ENCODE assay signal across 19 mouse cellular contexts in genomic region chr7:130812407-130812806, GRCm38 (mm10). TPM values are rescaled to one million over a fixed set of nuclear protein-coding genes. Genes with fewer than 3 reads are reported as not detected.
A peak's percentile ranks its signal among the peaks of the same experiment; 100 is the strongest.
DNase-seq lines count a peak whose midpoint lies in the region; ATAC-seq and TF ChIP-seq lines count a peak whose summit lies in the region.
"Had no signal": no experiment of that assay in that cellular context is flagged by ENCODE, and none has a peak within 500 bp of the region (broad histone marks: within the 10 kb centered on the region; RNA-seq: fewer than 3 reads in every experiment).

No protein-coding gene starts in this region.

- peak overlapping the region; percentile 31 for H3K4me2 ChIP-seq in heart, embryonic 11.5 days
- H3K4me2 ChIP-seq in liver, embryonic 12.5 days: peak overlapping the region; percentile 34; the same call in 1 of the 2 replicates
- H3K4me2 ChIP-seq: stomach, embryonic 15.5 days had no signal

- H3K4me1 ChIP-seq in heart, embryonic 11.5 days (ENCODE audit: control insufficient read depth, insufficient read depth, low read length): no peaks in the 10 kb centered on the region
- no peaks in the 10 kb centered on the region; the same call in 1 of the 2 replicates for H3K4me1 ChIP-seq in bone marrow, adult 2 months (ENCODE audit: control insufficient read depth, insufficient read depth, low read length)
- H3K4me1 ChIP-seq in liver, embryonic 12.5 days: no peaks in the 10 kb centered on the region
- H3K4me1 ChIP-seq: megakaryocyte, embryonic 14.5 days had no signal

- no peak for TF ChIP-seq POLR2A in bone marrow, adult 2 months (IDR thresholded peaks at IDR 0.05; ENCODE audit: borderline replicate concordance, control insufficient read depth, low read depth, low read length)

- H3K27ac ChIP-seq in heart, embryonic 11.5 days (ENCODE audit: low read depth, low read length): no peak overlapping the region
- H3K27ac ChIP-seq in bone marrow, adult 2 months (ENCODE audit: control insufficient read depth, insufficient read depth, low read depth, low read length, poor library complexity): no peak overlapping the region
- H3K27ac ChIP-seq in liver, embryonic 12.5 days: no peak overlapping the region
- H3K27ac ChIP-seq: kidney, postnatal 0 days; stomach, embryonic 15.5 days had no signal

- H3K4me3 ChIP-seq in heart, embryonic 11.5 days (ENCODE audit: low read depth, low read length): no peak overlapping the region
- peak overlapping the region; percentile 22 for H3K4me3 ChIP-seq in bone marrow, adult 2 months (replicated peaks; ENCODE audit: control insufficient read depth, low read depth, low read length)
- no peak overlapping the region for H3K4me3 ChIP-seq in liver, embryonic 12.5 days
- H3K4me3 ChIP-seq: megakaryocyte, embryonic 14.5 days; stomach, embryonic 15.5 days had no signal

- H3K9ac ChIP-seq in heart, embryonic 11.5 days (ENCODE audit: low read depth, low read length): no peak overlapping the region
- H3K9ac ChIP-seq in liver, embryonic 12.5 days: no peak overlapping the region
- H3K9ac ChIP-seq: forebrain, postnatal 0 days; stomach, embryonic 15.5 days had no signal

- no peak for DNase-seq in heart, adult 18-20 months
- peak; percentile 47 for DNase-seq in CD4-positive, CD25-positive, alpha-beta regulatory T cell, adult 2 months (ENCODE audit: low read depth, low spot score)
- DNase-seq in urinary bladder, postnatal 14 days (ENCODE audit: low spot score): no peak
- DNase-seq in cerebellum, adult 18-20 months: no peak
- DNase-seq in layer of hippocampus, adult 9-11 months: no peak
- DNase-seq: forebrain, postnatal 0 days; gastrocnemius, postnatal 36 days; heart, postnatal 4 days; layer of hippocampus, postnatal 36 days; retina, postnatal 1 day had no signal

- no peaks in the 10 kb centered on the region for H3K27me3 ChIP-seq in heart, embryonic 11.5 days (ENCODE audit: control insufficient read depth, insufficient read depth, low read length)
- H3K27me3 ChIP-seq in liver, embryonic 12.5 days (replicated peaks): no peaks in the 10 kb centered on the region
- H3K27me3 ChIP-seq: stomach, embryonic 15.5 days had no signal

- H3K36me3 ChIP-seq in heart, embryonic 11.5 days (ENCODE audit: control insufficient read depth, insufficient read depth, low read length): no peaks in the 10 kb centered on the region
- H3K36me3 ChIP-seq in liver, embryonic 12.5 days: no peaks in the 10 kb centered on the region
- H3K36me3 ChIP-seq: stomach, embryonic 15.5 days had no signal

- H3K9me3 ChIP-seq in heart, embryonic 11.5 days (replicated peaks; ENCODE audit: control insufficient read depth, low read length): no peaks in the 10 kb centered on the region
- no peaks in the 10 kb centered on the region for H3K9me3 ChIP-seq in liver, embryonic 12.5 days (replicated peaks)
- H3K9me3 ChIP-seq: megakaryocyte, embryonic 14.5 days; stomach, embryonic 15.5 days had no signal

- 37% methylated on average over 15 of the region's 16 CpGs for WGBS in heart, embryonic 11.5 days (ENCODE audit: insufficient replicate concordance)
- 41% methylated on average over 16 of the region's 16 CpGs for WGBS in bone marrow, adult 2 months
- 29% methylated on average over 16 of the region's 16 CpGs for WGBS in liver, embryonic 12.5 days (ENCODE audit: insufficient replicate concordance)

- no peak for TF ChIP-seq CTCF in bone marrow, adult 2 months (IDR thresholded peaks at IDR 0.05; ENCODE audit: control insufficient read depth, insufficient read depth, low read length)

- no peak for ATAC-seq in heart, embryonic 11.5 days (replicated peaks; ENCODE audit: insufficient number of reproducible peaks, low FRiP score, low TSS enrichment)
- ATAC-seq in liver, embryonic 12.5 days: no peak
- ATAC-seq: forebrain, postnatal 0 days had no signal

RNA-seq across cellular contexts. Expression of gene Btbd16, which starts 38.5 kb away (rescaled TPM):
- polyA plus RNA-seq in heart, embryonic 11.5 days (2014; fragmentation: Nextera tagmentation; extraction: Ambion mirVana): not detected in 2 replicates
- under 1 TPM in 1 of 2 experiments, not detected in 1; 0.36 TPM for total RNA-seq in heart, adult 18-20 months (2021)
- 1.4 TPM in 1 of 2 replicates, not detected in the other for polyA plus RNA-seq in bone marrow, adult 2 months (2011; ENCODE audit: insufficient read depth, insufficient read length, low replicate concordance, missing spikeins)
- not detected in 2 replicates for polyA plus RNA-seq in liver, embryonic 12.5 days (2016; fragmentation: Nextera tagmentation; extraction: Ambion mirVana)
- total RNA-seq: gastrocnemius, postnatal 36 days; liver, adult 2 months had no signal
- polyA plus RNA-seq: C2C12; embryonic facial prominence, embryonic 11.5 days; kidney, postnatal 0 days had no signal

RNA-seq across cellular contexts. Expression of gene Plekha1, which starts 53.1 kb away (rescaled TPM):
- 41.4 and 51.7 TPM in 2 replicates for polyA plus RNA-seq in heart, embryonic 11.5 days (2014; fragmentation: Nextera tagmentation; extraction: Ambion mirVana)
- 10 to 100 TPM; 34.3 to 36.6 TPM for total RNA-seq in heart, adult 18-20 months (2021)
- 3.5 and 13.4 TPM in 2 replicates for polyA plus RNA-seq in bone marrow, adult 2 months (2011; ENCODE audit: insufficient read depth, insufficient read length, low replicate concordance, missing spikeins)
- polyA plus RNA-seq in liver, embryonic 12.5 days (2016; fragmentation: Nextera tagmentation; extraction: Ambion mirVana): 10.3 and 11.0 TPM in 2 replicates
